Mouse (Mus musculus): Measurements from ENCODE around the gene Ap3b1.

The Ap3b1 gene

GRCm38 (mm10) chr13:94575607-94576398 is 217.0 kb downstream of the Ap3b1 start:
- in situ Hi-C loops (cut with MboI; ENCODE audit: low sequenced_read_pairs), result no loop called here

GRCm38 (mm10) chr13:94576399-94577176 is 217.8 kb downstream of the Ap3b1 start:
- in situ Hi-C loops (cut with MboI; ENCODE audit: low sequenced_read_pairs), result no loop called here

DNA sequence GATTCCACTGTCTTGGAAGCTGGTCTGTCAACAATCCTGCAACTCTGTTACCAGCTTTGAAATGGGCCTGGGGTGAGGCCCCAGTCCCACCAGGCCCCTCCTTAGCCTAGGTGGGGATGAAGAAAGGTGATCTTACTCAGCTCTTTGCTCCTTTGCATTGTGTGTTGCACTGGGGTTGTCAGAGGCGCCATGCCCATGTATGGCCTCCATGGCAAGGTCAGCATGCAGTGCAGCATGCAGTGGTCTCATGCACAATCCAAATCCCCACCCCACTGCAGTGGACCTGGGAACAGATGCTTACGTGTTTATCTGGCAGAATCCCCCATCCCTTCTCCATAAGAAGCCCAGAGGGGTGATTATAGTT is 218.4 kb downstream of the Ap3b1 start:
- in situ Hi-C loops (cut with MboI; ENCODE audit: low sequenced_read_pairs), result no loop called here

GRCm38 (mm10) chr13:94595289-94595688 is 236.5 kb downstream of the Ap3b1 start:
- in situ Hi-C loops (cut with MboI; ENCODE audit: low sequenced_read_pairs), result no loop called here

DNA sequence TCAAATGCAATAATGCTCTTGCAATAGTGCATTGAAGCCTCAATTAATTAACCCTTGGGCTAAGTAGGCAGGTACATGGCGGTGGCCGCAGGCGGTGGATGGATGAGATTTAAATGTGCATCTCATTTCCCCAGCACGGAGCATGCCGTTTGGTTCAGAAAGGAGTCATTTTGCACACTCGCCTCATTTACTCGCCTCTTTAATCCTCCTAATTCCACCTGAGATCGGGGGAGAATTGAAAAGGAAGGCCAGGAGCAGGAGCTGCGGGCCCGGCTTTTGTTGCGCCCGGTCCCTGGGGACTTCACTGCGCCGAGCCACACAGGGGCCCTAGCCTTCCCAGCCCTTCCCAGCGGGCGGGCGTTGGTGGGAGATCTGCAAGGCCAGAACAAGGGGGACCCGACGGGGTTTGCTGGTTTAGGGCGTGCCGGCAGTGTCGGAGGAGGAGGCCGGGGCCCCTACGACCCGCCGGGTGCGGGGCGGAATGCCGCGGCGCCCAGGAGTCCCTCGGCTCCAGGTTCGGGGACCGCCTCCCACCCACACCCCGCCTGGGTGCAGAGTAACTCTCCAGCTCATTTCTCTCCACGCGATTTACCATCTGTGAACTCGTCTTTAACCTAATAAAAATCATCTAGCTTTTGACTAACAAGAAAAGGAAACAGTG is 237.1 kb downstream of the Ap3b1 start:
- in situ Hi-C loops (cut with MboI; ENCODE audit: low sequenced_read_pairs), result no loop called here

DNA sequence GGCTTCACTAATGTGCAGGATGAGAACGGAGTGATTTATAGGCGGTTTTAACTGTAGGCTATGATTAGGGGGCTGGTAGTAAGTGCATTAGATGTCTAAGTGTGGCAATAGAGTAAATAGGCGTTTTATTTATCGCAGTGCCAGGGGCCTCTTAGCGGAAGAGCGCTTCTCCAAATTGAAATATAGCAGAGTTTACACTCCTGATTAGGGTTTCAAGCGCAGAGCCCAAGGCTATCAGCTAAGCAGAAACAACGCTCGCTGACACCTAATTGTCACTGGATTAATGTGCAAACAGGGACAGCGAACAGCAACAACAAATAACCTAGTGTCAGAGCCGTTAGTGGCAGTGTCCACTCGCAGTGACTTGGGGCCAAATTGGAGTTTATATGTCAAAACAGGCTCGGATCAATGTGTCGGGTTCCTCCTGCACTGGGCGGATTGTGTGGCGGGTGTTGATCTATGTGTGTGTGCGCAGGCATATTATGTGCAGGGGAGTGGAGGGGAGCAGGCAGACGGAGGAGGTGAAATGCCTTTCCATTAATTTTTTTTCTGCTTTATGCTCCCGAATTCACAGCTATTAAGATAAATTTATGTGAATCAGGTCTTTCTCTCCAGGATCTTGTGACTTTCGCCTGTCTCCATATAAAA is 237.8 kb downstream of the Ap3b1 start:
- in situ Hi-C loops (cut with MboI; ENCODE audit: low sequenced_read_pairs), result no loop called here

DNA sequence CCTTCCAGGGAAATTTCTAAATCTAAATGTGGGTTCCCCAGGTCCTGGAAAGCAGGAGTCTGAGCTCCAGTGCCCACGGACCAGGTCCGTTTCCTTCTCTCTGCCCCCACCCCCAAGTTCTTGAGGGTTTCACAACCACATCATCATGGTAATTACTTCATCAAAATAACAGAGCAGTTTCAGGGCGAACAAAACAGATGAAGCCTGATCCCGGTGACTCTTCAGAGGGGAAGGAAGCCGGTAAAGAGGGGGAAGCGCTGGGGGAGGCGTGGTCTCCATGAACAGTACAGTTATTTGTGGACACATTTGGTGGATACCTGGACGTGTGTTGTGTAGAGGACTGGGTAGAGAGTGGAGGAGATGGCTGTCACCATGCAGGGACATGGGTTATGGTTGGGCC is 241.0 kb downstream of the Ap3b1 start:
- in situ Hi-C loops (cut with MboI; ENCODE audit: low sequenced_read_pairs), result no loop called here

DNA sequence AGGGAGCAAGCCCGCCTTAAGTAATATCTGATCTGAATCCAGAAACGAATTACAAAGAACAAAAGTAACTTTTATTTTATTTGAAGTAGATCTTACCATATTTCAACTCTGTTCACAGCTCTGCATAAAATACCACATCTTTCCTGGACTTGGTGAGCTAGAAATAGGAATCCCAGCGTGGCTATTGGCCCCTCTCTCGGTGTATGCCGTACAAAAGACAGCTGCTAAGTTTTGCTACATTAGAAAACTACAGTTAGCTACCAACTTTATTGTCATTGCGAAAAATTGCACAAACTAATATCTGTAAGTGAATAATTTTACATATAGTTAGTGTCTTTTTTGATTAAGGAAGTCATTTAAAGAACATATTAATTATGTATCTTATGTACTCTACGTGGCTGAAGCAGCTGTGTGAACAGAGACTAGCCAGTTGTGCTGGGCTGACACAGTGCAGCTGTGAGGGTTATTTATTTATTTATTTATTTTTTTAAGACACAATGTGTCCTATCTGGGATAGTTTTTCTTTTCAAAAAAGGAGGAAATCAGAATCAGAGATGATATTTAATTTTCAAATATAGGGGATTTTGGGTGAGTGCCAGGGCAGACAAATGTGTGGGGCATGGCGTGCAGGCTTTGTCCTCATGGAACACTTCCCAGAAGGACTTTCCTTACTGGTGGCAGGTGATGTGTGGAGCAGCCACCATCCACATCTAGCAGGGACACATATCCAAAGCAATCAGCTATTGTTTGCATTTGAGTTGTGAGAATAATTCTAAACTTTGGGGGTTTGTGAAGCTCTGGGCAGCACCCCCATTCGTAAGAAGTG is 248.5 kb downstream of the Ap3b1 start:
- in situ Hi-C loops (cut with MboI; ENCODE audit: low sequenced_read_pairs), result no loop called here

DNA sequence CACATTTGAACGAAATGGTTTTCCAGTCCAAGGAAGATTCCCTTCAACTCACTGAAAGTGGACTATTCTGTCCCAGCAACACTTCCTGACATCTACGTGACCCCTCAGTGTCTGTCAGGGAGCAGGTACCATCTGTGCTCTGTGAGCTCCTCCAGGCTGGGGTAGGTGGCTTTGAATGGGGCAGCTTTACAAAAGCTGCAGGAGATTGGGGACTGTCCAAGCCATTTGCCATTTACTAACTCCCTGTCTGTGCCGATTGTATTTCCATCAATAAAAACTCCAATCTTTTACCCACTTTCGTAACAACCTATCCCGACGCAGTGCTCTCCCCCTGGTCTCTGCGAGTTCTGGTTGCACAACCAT is 249.1 kb downstream of the Ap3b1 start:
- in situ Hi-C loops (cut with MboI; ENCODE audit: low sequenced_read_pairs), result no loop called here

GRCm38 (mm10) chr13:94608420-94608831 is 249.7 kb downstream of the Ap3b1 start:
- in situ Hi-C loops (cut with MboI; ENCODE audit: low sequenced_read_pairs), result no loop called here

GRCm38 (mm10) chr13:94608947-94609346 is 250.2 kb downstream of the Ap3b1 start:
- in situ Hi-C loops (cut with MboI; ENCODE audit: low sequenced_read_pairs), result no loop called here

Data from CH12F3 (cell line).